8 mouse cellular contexts compared by ENCODE assay signal in genomic region chr3:51415098-51416072, GRCm38 (mm10). TPM values are rescaled to one million over a fixed set of nuclear protein-coding genes. Genes with fewer than 3 reads are reported as not detected.
DNase-seq lines count a peak whose midpoint lies in the region; ATAC-seq lines count a peak whose summit lies in the region.

TSS of gene Naa15 (plus strand) at chr3:51415148.

- H3K4me2 ChIP-seq in hindbrain, embryonic 11.5 days (replicated peaks; ENCODE audit: low read depth, low read length) = peak within 1 kb of the TSS; percentile 71

- peak; percentile 70 for DNase-seq in MEL-GATA-1-ER (ENCODE audit: extremely low read depth, low read depth)
- DNase-seq in cerebellum, adult 8-10 months = peak; percentile 95
- DNase-seq in hindbrain, embryonic 11.5 days (ENCODE audit: low spot score) = peak; percentile 98
- DNase-seq in layer of hippocampus, postnatal 10 days (ENCODE audit: low spot score in 2 of 2) = peak; percentile 96 to 97
- peak; percentile 97 for DNase-seq in lung, postnatal 10 days
- peak; percentile 97 for DNase-seq in ovary, postnatal 36 days (ENCODE audit: low spot score)
- DNase-seq in thymus, postnatal 25 days = peak; percentile 96

- peak within 1 kb of the TSS; percentile 96 for H3K9ac ChIP-seq in hindbrain, embryonic 11.5 days (ENCODE audit: low read depth, low read length)

- WGBS in hindbrain, embryonic 11.5 days = 6% methylated on average over 43 of the region's 43 CpGs

- H3K4me1 ChIP-seq in hindbrain, embryonic 11.5 days (replicated peaks; ENCODE audit: control insufficient read depth, insufficient read depth, low read length) = no peaks in the 10 kb centered on the region

- no peaks in the 10 kb centered on the region for H3K27me3 ChIP-seq in hindbrain, embryonic 11.5 days (ENCODE audit: control insufficient read depth, insufficient read depth, low read length)

- H3K4me3 ChIP-seq in hindbrain, embryonic 11.5 days (ENCODE audit: low read depth, low read length) = peak within 1 kb of the TSS; percentile 99

- H3K27ac ChIP-seq in hindbrain, embryonic 11.5 days (ENCODE audit: low read depth, low read length) = peak within 1 kb of the TSS; percentile 88

- H3K36me3 ChIP-seq in hindbrain, embryonic 11.5 days (ENCODE audit: control insufficient read depth, insufficient read depth, low read length) = no peaks in the 10 kb centered on the region

- H3K9me3 ChIP-seq in hindbrain, embryonic 11.5 days (ENCODE audit: control insufficient read depth, low read length) = no peaks in the 10 kb centered on the region

- ATAC-seq in frontal cortex, adult (ENCODE audit: low TSS enrichment) = peak; percentile 95
- peak; percentile 91 for ATAC-seq in hindbrain, embryonic 11.5 days (ENCODE audit: low FRiP score)

RNA-seq across cellular contexts. Expression of gene Naa15, which starts in this region (rescaled TPM):
- 56.6 and 59.3 TPM in 2 replicates for polyA plus RNA-seq in hindbrain, embryonic 11.5 days (2014; fragmentation: Nextera tagmentation; extraction: Ambion mirVana)
- total RNA-seq in layer of hippocampus, postnatal 10 days (2021) = 10 to 100 TPM; 47.1 to 49.9 TPM

Comparison
In these comparisons a context has a peak if more than half of its experiments do, and no peak if none do; other contexts are left out.
1. Peak in every context shown above with its lines: DNase-seq, ATAC-seq, H3K4me3 ChIP-seq and H3K27ac ChIP-seq.